Mouse (Mus musculus) subcutaneous adipose tissue, adult 2 months (tissue): ENCODE measurements around the gene Dync1i1. TPM values are rescaled to one million over a fixed set of nuclear protein-coding genes. Genes with fewer than 3 reads are reported as not detected.

Experiments used
- polyA plus RNA-seq: library from polyadenylated mRNA; depleted of rRNA; stranded (reverse); fragments of >200 nt; gene quantifications from 2 replicates; pipeline ENCODE4 v1.2.3, GENCODE M21; 2012; ENCODE audit warnings: low replicate concordance; rRNA removed

Dync1i1 gene
- polyA plus RNA-seq = 0.33 and 23.2 TPM in 2 replicates

GRCm38 (mm10) chr6:5725611-5726236 lies at the start of gene Dync1i1:
Gene Dync1i1 (plus strand): TSS chr6:5725639.

Other genes with a start within 250 kb of the Dync1i1 start
- 31.2 and 127 TPM in 2 replicates for gene Pdk4, start 229.3 kb upstream of the Dync1i1 start, polyA plus RNA-seq